Mouse (Mus musculus): ENCODE measurements around the gene Zfp184. TPM values are rescaled to one million over a fixed set of nuclear protein-coding genes. Genes with fewer than 3 reads are reported as not detected.
A peak's percentile ranks its signal among the peaks of the same experiment; 100 is the strongest.

The Zfp184 gene
- polyA plus RNA-seq, 2 experiments, result 0.41 to 0.50 TPM

GRCm38 (mm10) chr13:21931740-21932139 is 13.2 kb upstream of the Zfp184 start:
- Histone ChIP-seq H3K4me1 (replicated peaks; ENCODE audit: control insufficient read depth in 2 of 2, insufficient read depth in 2 of 2, low read length in 1 of 2) (peaks cover 13 to 23% of the 10 kb centered on the region in 2 experiments), H3K4me3 (ENCODE audit: insufficient read depth in 1 of 2, low read depth in 2 of 2, low read length in 2 of 2) (no peak overlapping the region)

GRCm38 (mm10) chr13:21933626-21934548 is 11.0 kb upstream of the Zfp184 start:
- Histone ChIP-seq H3K4me2 (ENCODE audit: low read depth) (peak overlapping the region; percentile 66), H3K36me3 (replicated peaks; ENCODE audit: control insufficient read depth, insufficient read depth, low read depth) (no peaks in the 10 kb centered on the region), H3K27me3 (ENCODE audit: control insufficient read depth, insufficient read depth, low read length) (no peaks in the 10 kb centered on the region), H3K27ac (peak overlapping the region; percentile 50), H3K4me3 (ENCODE audit: insufficient read depth in 1 of 2, low read depth in 2 of 2, low read length in 2 of 2) (peak overlapping the region; percentile 41 to 90), H3K9me3 (ENCODE audit: control insufficient read depth, low read length) (no peaks in the 10 kb centered on the region), H3K4me1 (replicated peaks; ENCODE audit: control insufficient read depth in 2 of 2, insufficient read depth in 2 of 2, low read length in 1 of 2) (peaks cover 13 to 28% of the 10 kb centered on the region in 2 experiments), H3K9ac (replicated peaks) (peak overlapping the region; percentile 51)
- ATAC-seq (ENCODE audit: insufficient read depth) (peak; percentile 27; the same call in 1 of the 2 replicates), DNase-seq (ENCODE audit: low read depth in 3 of 3, low spot score in 3 of 3) (no peak)
- 5% methylated on average over 28 of the region's 28 CpGs for WGBS (ENCODE audit: insufficient replicate concordance)
- TF ChIP-seq CTCF (IDR thresholded peaks at IDR 0.05; ENCODE audit: low read depth) (no peak), EP300 (IDR thresholded peaks at IDR 0.05; ENCODE audit: low read depth) (no peak)

More at GRCm38 (mm10) chr13:21931740-21932139, 13.2 kb upstream of the Zfp184 start:
- no peak for TF ChIP-seq EP300 (IDR thresholded peaks at IDR 0.05; ENCODE audit: low read depth)
- no peak for TF ChIP-seq CTCF (IDR thresholded peaks at IDR 0.05; ENCODE audit: low read depth)
- Histone ChIP-seq H3K9me3 (ENCODE audit: control insufficient read depth, low read length) (no peaks in the 10 kb centered on the region), H3K9ac (replicated peaks) (no peak overlapping the region), H3K27me3 (ENCODE audit: control insufficient read depth, insufficient read depth, low read length) (no peaks in the 10 kb centered on the region), H3K36me3 (replicated peaks; ENCODE audit: control insufficient read depth, insufficient read depth, low read depth) (no peaks in the 10 kb centered on the region), H3K27ac (no peak overlapping the region), H3K4me2 (ENCODE audit: low read depth) (peak overlapping the region; percentile 43)
- DNase-seq (ENCODE audit: low read depth in 3 of 3, low spot score in 3 of 3), result no peak
- ATAC-seq (ENCODE audit: insufficient read depth), result no peak
- WGBS (ENCODE audit: insufficient replicate concordance), result 57% methylated on average over 6 of the region's 6 CpGs

GRCm38 (mm10) chr13:21934982-21935791 is 9.7 kb upstream of the Zfp184 start:
- no peaks in the 10 kb centered on the region for H3K27me3 ChIP-seq (ENCODE audit: control insufficient read depth, insufficient read depth, low read length)
- peak overlapping the region; percentile 41 to 73; a peak in 3 of 4 replicates for H3K4me3 ChIP-seq (ENCODE audit: insufficient read depth in 1 of 2, low read depth in 2 of 2, low read length in 2 of 2)
- peak overlapping the region; percentile 66 for H3K4me2 ChIP-seq (ENCODE audit: low read depth)
- no peak overlapping the region for H3K9ac ChIP-seq (replicated peaks)
- no peak for ATAC-seq (ENCODE audit: insufficient read depth)
- peak in 1 of 3 experiments; percentile 64 for DNase-seq (ENCODE audit: low read depth in 3 of 3, low spot score in 3 of 3)
- H3K9me3 ChIP-seq (ENCODE audit: control insufficient read depth, low read length), result no peaks in the 10 kb centered on the region
- no peak overlapping the region; the same call in 1 of the 2 replicates for H3K27ac ChIP-seq
- TF ChIP-seq CTCF (IDR thresholded peaks at IDR 0.05; ENCODE audit: low read depth), result no peak
- TF ChIP-seq EP300 (IDR thresholded peaks at IDR 0.05; ENCODE audit: low read depth), result no peak
- H3K36me3 ChIP-seq (replicated peaks; ENCODE audit: control insufficient read depth, insufficient read depth, low read depth), result no peaks in the 10 kb centered on the region
- H3K4me1 ChIP-seq (replicated peaks; ENCODE audit: control insufficient read depth in 2 of 2, insufficient read depth in 2 of 2, low read length in 1 of 2), result peaks cover 13 to 28% of the 10 kb centered on the region in 2 experiments
- 9% methylated on average over 17 of the region's 17 CpGs for WGBS (ENCODE audit: insufficient replicate concordance)

- no peaks in the 10 kb centered on the region for H3K36me3 ChIP-seq (replicated peaks; ENCODE audit: control insufficient read depth, insufficient read depth, low read depth)
- ATAC-seq (ENCODE audit: insufficient read depth) (no peak), DNase-seq (ENCODE audit: low read depth in 3 of 3, low spot score in 3 of 3) (peak in 1 of 3 experiments; percentile 68)
- H3K4me2 ChIP-seq (ENCODE audit: low read depth), result peak overlapping the region; percentile 60
- peak overlapping the region; percentile 28 to 73 for H3K4me3 ChIP-seq (ENCODE audit: insufficient read depth in 1 of 2, low read depth in 2 of 2, low read length in 2 of 2)
- no peaks in the 10 kb centered on the region for H3K9me3 ChIP-seq (ENCODE audit: control insufficient read depth, low read length)
- no peak overlapping the region for H3K27ac ChIP-seq
- H3K27me3 ChIP-seq (ENCODE audit: control insufficient read depth, insufficient read depth, low read length), result no peaks in the 10 kb centered on the region
- peaks cover 13 to 25% of the 10 kb centered on the region in 2 experiments for H3K4me1 ChIP-seq (replicated peaks; ENCODE audit: control insufficient read depth in 2 of 2, insufficient read depth in 2 of 2, low read length in 1 of 2)
- no peak for TF ChIP-seq EP300 (IDR thresholded peaks at IDR 0.05; ENCODE audit: low read depth)
- H3K9ac ChIP-seq (replicated peaks), result peak overlapping the region; percentile 19
- WGBS (ENCODE audit: insufficient replicate concordance), result 2% methylated on average over 7 of the region's 7 CpGs
Measured at GRCm38 (mm10) chr13:21935833-21936232, 9.1 kb upstream of the Zfp184 start.

All from liver, embryonic 14.5 days (tissue).